Mouse (Mus musculus) layer of hippocampus, adult 6 months (tissue): ENCODE measurements around the gene Mgat5b. TPM values are rescaled to one million over a fixed set of nuclear protein-coding genes. Genes with fewer than 3 reads are reported as not detected.

Experiments
- long read RNA-seq, 2 experiments: library from polyadenylated mRNA; unstranded; transcript quantifications; one replicate each; pipeline ENCODE4 v2.0.0; 2019 to 2020
- polyA plus RNA-seq: library from polyadenylated mRNA; unstranded; fragments of <200 nt; fragmentation: Nextera tagmentation; gene quantifications from 2 replicates; pipeline ENCODE4 v1.2.3, GENCODE M21; 2021

The Mgat5b gene
- polyA plus RNA-seq, result 8.8 and 9.4 TPM in 2 replicates
- long read RNA-seq, experiment 1, partial matches to known transcripts, result 8 of 8 reads
- long read RNA-seq, experiment 1, other reads (novel, unspliced or antisense), result 0 of 8 reads
- long read RNA-seq, experiment 2, partial matches to known transcripts, result 17 of 20 reads
- long read RNA-seq, experiment 2, other reads (novel, unspliced or antisense), result 3 of 20 reads

DNA sequence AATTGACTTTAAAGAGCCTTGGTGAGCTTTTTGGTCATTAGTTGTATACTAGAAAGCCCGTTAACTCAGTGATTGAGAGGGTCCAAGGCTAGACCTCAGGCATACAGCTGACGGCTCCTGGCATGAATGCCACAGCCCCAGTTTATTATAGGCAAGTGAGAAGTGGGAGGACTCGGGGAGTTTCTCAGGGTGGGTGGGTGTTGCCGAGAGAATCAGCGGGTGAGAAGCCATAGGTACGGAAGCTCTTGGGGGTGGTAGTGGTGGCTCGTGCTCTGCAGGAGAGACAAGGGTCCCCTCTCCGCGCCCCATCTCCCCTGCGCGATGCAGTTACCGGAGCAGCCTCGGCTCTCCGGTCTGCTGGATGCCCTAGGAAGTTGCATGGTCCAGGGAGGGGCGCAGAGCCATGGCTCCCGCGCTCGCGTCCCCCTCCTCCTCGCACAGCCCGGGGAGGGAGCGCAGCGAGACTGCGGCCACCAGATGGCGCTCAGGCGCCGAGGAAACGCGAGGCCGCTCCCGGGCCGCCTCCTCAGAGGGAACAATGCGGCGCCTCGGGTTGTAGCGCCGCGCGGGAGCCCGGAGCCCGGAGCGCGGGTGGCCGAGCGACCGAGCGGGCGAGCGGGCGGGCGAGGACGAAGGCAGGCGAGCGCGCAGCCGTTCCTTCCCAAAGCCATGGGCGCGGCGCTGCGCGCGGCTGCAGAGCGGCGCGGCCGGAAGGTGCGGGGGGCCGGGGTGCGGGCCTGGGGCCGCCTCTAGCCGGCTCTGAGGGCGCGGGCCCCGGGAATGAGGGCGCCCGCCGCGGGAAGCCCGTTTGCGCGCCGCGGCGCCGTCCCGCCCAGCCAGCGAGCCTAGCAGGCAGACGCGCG, at the start of gene Mgat5b:
Mgat5b (plus strand) TSS at position 541 of the 863 bp plus-strand sequence.

Other genes with a start within 250 kb of the Mgat5b start
- not detected in 2 replicates for gene St6galnac1, start 143.4 kb upstream of the Mgat5b start, polyA plus RNA-seq
- gene Mxra7, start 90.8 kb upstream of the Mgat5b start, polyA plus RNA-seq, result 7.5 and 9.3 TPM in 2 replicates
- 70.0 and 77.6 TPM in 2 replicates for gene Mettl23, start 75.6 kb upstream of the Mgat5b start, polyA plus RNA-seq
- gene Jmjd6, start 75.4 kb upstream of the Mgat5b start, polyA plus RNA-seq, result 20.6 and 21.2 TPM in 2 replicates
- gene Mfsd11, start 66.4 kb upstream of the Mgat5b start, polyA plus RNA-seq, result 27.9 and 28.8 TPM in 2 replicates
- 89.1 and 110 TPM in 2 replicates for gene Srsf2, start 65.8 kb upstream of the Mgat5b start, polyA plus RNA-seq
- 72.5 and 75.1 TPM in 2 replicates for gene Sec14l1, start 196.3 kb downstream of the Mgat5b start, polyA plus RNA-seq